Mouse (Mus musculus): ENCODE results near the gene Krtap19-3. TPM values are rescaled to one million over a fixed set of nuclear protein-coding genes. Genes with fewer than 3 reads are reported as not detected.

Krtap19-3 gene
- not detected for polyA plus RNA-seq (2014; fragmentation: Illumina TruSeq; extraction: RNeasy Lipid Tissue Mini Kit (QIAGEN cat#74804); ENCODE audit: low read depth, low replicate concordance)

DNA sequence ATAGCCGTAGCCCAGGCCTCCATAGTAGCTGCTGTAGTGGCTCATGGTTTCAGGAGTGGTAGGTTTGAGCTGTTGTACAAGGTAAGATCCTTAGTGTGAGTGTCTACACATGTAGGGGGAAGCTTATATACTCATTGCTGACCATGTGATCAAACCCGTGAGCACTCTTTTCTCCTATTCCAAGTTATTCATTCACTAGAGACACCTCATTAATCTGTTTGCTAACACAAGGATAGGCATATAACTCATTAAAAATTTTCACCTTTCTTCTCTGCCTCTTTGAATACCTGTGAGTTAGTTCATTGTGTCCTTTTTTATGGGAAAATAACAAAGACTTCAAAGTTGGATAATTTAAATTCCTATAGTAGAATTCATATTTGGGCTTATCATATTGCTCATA, at the start of gene Krtap19-3:
Gene Krtap19-3 (minus strand): TSS at position 101 of the 400 bp plus-strand sequence.

DNA sequence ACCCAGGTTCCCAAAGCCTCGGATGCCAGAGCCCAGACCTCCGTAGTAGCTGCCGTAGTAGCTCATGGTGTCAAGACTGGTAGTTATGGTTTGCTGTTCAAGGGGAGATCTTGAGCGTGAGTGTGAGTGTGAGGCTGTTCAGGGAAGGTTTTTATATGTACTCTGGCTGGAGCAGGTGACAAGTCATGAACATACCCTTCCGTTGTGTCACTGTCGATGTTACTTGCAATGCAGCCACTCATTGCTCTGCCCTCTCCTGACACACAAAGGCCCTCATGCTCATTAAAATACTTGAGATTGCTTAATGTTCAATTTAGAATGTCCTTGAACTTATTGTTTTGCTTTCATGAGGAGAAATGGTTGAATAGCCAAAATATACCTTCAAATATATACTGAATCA, 18.5 kb upstream of the Krtap19-3 start, which contains the start of gene Krtap19-5:
Gene Krtap19-5 (minus strand): TSS at position 101 of the 400 bp plus-strand sequence.

DNA sequence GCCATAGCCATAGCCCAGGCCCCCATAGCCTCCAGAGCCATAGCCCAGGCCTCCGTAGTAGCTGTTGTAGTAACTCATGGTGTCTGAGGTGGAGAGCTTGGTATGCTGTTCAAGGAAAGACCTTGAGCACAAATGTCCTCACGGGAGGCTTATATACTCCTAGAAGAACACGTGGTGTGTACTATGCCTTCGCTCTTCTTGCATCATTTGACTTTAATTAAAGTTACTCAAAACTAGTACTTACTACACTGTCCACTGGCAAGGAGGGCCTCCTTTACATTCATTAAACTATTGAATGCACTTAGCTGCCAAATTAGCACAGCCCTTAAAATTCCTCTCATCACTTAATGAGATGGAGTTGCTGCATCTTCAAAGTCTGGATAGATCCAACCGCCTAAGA, 7.2 kb upstream of the Krtap19-3 start, which contains the start of gene Krtap19-4:
Gene Krtap19-4 (minus strand): TSS at position 101 of the 400 bp plus-strand sequence.

DNA sequence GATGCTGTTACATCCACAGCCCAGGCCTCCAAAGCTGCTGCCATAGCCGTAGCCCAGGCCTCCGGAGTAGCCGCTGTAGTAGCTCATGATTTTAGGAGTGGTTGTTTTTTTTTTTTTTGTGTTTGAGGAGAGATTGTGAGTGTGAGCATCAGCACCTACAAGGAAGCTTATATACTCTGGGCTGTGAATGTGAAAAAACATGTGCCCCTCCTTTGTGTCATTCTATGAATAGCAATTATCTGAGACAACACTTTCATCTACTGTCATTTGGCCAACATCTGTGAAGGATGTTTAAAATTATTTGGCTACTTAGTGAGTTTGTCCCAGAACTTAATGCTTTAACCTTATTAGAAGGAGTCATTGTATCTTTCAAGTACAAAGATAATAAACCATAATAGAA, 3.7 kb downstream of the Krtap19-3 start, which contains the start of gene Krtap19-2:
Gene Krtap19-2 (minus strand): TSS at position 101 of the 400 bp plus-strand sequence.

DNA sequence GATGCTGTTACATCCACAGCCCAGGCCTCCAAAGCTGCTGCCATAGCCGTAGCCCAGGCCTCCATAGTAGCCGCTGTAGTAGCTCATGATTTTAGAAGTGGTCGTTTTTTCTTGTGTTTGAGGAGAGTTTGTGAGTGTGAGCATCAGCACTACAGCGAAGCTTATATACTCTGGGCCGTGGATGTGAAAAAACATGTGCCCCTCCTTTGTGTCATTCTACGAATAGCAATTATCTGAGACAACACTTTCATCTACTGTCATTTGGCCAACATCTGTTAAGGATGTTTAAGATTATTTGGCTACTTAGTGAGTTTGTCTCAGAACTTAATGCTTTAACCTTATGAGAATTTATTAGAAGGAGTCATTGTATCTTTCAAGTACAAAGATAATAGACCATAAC, 8.5 kb downstream of the Krtap19-3 start, which contains the start of gene Krtap19-1:
Gene Krtap19-1 (minus strand): TSS at position 101 of the 400 bp plus-strand sequence.

Other genes starting within 250 kb of the Krtap19-3 start
- gene Krtap26-1, start 230.2 kb downstream of the Krtap19-3 start, polyA plus RNA-seq (2014; fragmentation: Illumina TruSeq; extraction: RNeasy Lipid Tissue Mini Kit (QIAGEN cat#74804); ENCODE audit: low read depth, low replicate concordance) = not detected
- gene Krtap27-1, start 206.4 kb downstream of the Krtap19-3 start, polyA plus RNA-seq (2014; fragmentation: Illumina TruSeq; extraction: RNeasy Lipid Tissue Mini Kit (QIAGEN cat#74804); ENCODE audit: low read depth, low replicate concordance) = not detected
- not detected for gene 2310061N02Rik, start 170.1 kb downstream of the Krtap19-3 start, polyA plus RNA-seq (2014; fragmentation: Illumina TruSeq; extraction: RNeasy Lipid Tissue Mini Kit (QIAGEN cat#74804); ENCODE audit: low read depth, low replicate concordance)
- not detected for gene Krtap13-1, start 149.2 kb downstream of the Krtap19-3 start, polyA plus RNA-seq (2014; fragmentation: Illumina TruSeq; extraction: RNeasy Lipid Tissue Mini Kit (QIAGEN cat#74804); ENCODE audit: low read depth, low replicate concordance)
- gene Krtap13, start 126.4 kb downstream of the Krtap19-3 start, polyA plus RNA-seq (2014; fragmentation: Illumina TruSeq; extraction: RNeasy Lipid Tissue Mini Kit (QIAGEN cat#74804); ENCODE audit: low read depth, low replicate concordance) = not detected
- gene 2310034C09Rik, start 119.2 kb downstream of the Krtap19-3 start, polyA plus RNA-seq (2014; fragmentation: Illumina TruSeq; extraction: RNeasy Lipid Tissue Mini Kit (QIAGEN cat#74804); ENCODE audit: low read depth, low replicate concordance) = not detected
- not detected for gene 2310057N15Rik, start 103.8 kb downstream of the Krtap19-3 start, polyA plus RNA-seq (2014; fragmentation: Illumina TruSeq; extraction: RNeasy Lipid Tissue Mini Kit (QIAGEN cat#74804); ENCODE audit: low read depth, low replicate concordance)
- not detected for gene Gm5965, start 100.1 kb downstream of the Krtap19-3 start, polyA plus RNA-seq (2014; fragmentation: Illumina TruSeq; extraction: RNeasy Lipid Tissue Mini Kit (QIAGEN cat#74804); ENCODE audit: low read depth, low replicate concordance)
- gene Gm20741, start 65.8 kb downstream of the Krtap19-3 start, polyA plus RNA-seq (2014; fragmentation: Illumina TruSeq; extraction: RNeasy Lipid Tissue Mini Kit (QIAGEN cat#74804); ENCODE audit: low read depth, low replicate concordance) = not detected
- not detected for gene Krtap15, start 57.8 kb downstream of the Krtap19-3 start, polyA plus RNA-seq (2014; fragmentation: Illumina TruSeq; extraction: RNeasy Lipid Tissue Mini Kit (QIAGEN cat#74804); ENCODE audit: low read depth, low replicate concordance)
- not detected for gene Krtap14, start 51.9 kb downstream of the Krtap19-3 start, polyA plus RNA-seq (2014; fragmentation: Illumina TruSeq; extraction: RNeasy Lipid Tissue Mini Kit (QIAGEN cat#74804); ENCODE audit: low read depth, low replicate concordance)
- not detected for gene Krtap19-1, start 8.6 kb downstream of the Krtap19-3 start, polyA plus RNA-seq (2014; fragmentation: Illumina TruSeq; extraction: RNeasy Lipid Tissue Mini Kit (QIAGEN cat#74804); ENCODE audit: low read depth, low replicate concordance)
- gene Krtap19-2, start 3.8 kb downstream of the Krtap19-3 start, polyA plus RNA-seq (2014; fragmentation: Illumina TruSeq; extraction: RNeasy Lipid Tissue Mini Kit (QIAGEN cat#74804); ENCODE audit: low read depth, low replicate concordance) = not detected
- not detected for gene Krtap19-4, start 7.1 kb upstream of the Krtap19-3 start, polyA plus RNA-seq (2014; fragmentation: Illumina TruSeq; extraction: RNeasy Lipid Tissue Mini Kit (QIAGEN cat#74804); ENCODE audit: low read depth, low replicate concordance)
- not detected for gene Krtap19-5, start 18.4 kb upstream of the Krtap19-3 start, polyA plus RNA-seq (2014; fragmentation: Illumina TruSeq; extraction: RNeasy Lipid Tissue Mini Kit (QIAGEN cat#74804); ENCODE audit: low read depth, low replicate concordance)
- gene Krtap19-9b, start 54.2 kb upstream of the Krtap19-3 start, polyA plus RNA-seq (2014; fragmentation: Illumina TruSeq; extraction: RNeasy Lipid Tissue Mini Kit (QIAGEN cat#74804); ENCODE audit: low read depth, low replicate concordance) = not detected
- not detected for gene Krtap16-3, start 84.8 kb upstream of the Krtap19-3 start, polyA plus RNA-seq (2014; fragmentation: Illumina TruSeq; extraction: RNeasy Lipid Tissue Mini Kit (QIAGEN cat#74804); ENCODE audit: low read depth, low replicate concordance)
- gene Krtap22-2, start 132.7 kb upstream of the Krtap19-3 start, polyA plus RNA-seq (2014; fragmentation: Illumina TruSeq; extraction: RNeasy Lipid Tissue Mini Kit (QIAGEN cat#74804); ENCODE audit: low read depth, low replicate concordance) = not detected
- gene Gm10229, start 137.2 kb upstream of the Krtap19-3 start, polyA plus RNA-seq (2014; fragmentation: Illumina TruSeq; extraction: RNeasy Lipid Tissue Mini Kit (QIAGEN cat#74804); ENCODE audit: low read depth, low replicate concordance) = not detected
- not detected for gene Krtap6-1, start 153.7 kb upstream of the Krtap19-3 start, polyA plus RNA-seq (2014; fragmentation: Illumina TruSeq; extraction: RNeasy Lipid Tissue Mini Kit (QIAGEN cat#74804); ENCODE audit: low read depth, low replicate concordance)
- gene Gm10228, start 163.4 kb upstream of the Krtap19-3 start, polyA plus RNA-seq (2014; fragmentation: Illumina TruSeq; extraction: RNeasy Lipid Tissue Mini Kit (QIAGEN cat#74804); ENCODE audit: low read depth, low replicate concordance) = not detected
- not detected for gene Krtap6-5, start 169.8 kb upstream of the Krtap19-3 start, polyA plus RNA-seq (2014; fragmentation: Illumina TruSeq; extraction: RNeasy Lipid Tissue Mini Kit (QIAGEN cat#74804); ENCODE audit: low read depth, low replicate concordance)
- not detected for gene 1110025L11Rik, start 186.0 kb upstream of the Krtap19-3 start, polyA plus RNA-seq (2014; fragmentation: Illumina TruSeq; extraction: RNeasy Lipid Tissue Mini Kit (QIAGEN cat#74804); ENCODE audit: low read depth, low replicate concordance)
- not detected for gene Krtap6-3, start 206.0 kb upstream of the Krtap19-3 start, polyA plus RNA-seq (2014; fragmentation: Illumina TruSeq; extraction: RNeasy Lipid Tissue Mini Kit (QIAGEN cat#74804); ENCODE audit: low read depth, low replicate concordance)

Measured in adipose tissue, adult 10 weeks (tissue).